Mouse (Mus musculus) adrenal gland, adult 18-20 months (tissue): Measurements from ENCODE around the gene Cav3. TPM values are rescaled to one million over a fixed set of nuclear protein-coding genes. Genes with fewer than 3 reads are reported as not detected.

Source experiments
- DNase-seq, 2 experiments: peaks; one replicate each; pipeline ENCODE4 v3.0.0; 2021 to 2022; ENCODE audit warnings: low spot score in 2 of 2
- long read RNA-seq, 2 experiments: library from polyadenylated mRNA; stranded (forward); transcript quantifications; one replicate each; pipeline ENCODE4 v2.0.0; 2021
- total RNA-seq, 2 experiments: library from RNA; stranded (reverse); gene quantifications; 1 replicate in 1 of 2; 2 replicates in 1 of 2; pipeline ENCODE4 v1.2.3; 2021

Gene Cav3
- not detected for total RNA-seq
- long read RNA-seq, experiment 1: 0 reads
- long read RNA-seq, experiment 2: 0 reads

- DNase-seq: no peak
These were observed at the start of gene Cav3 for GRCm38 (mm10) chr6:112459341-112459749. Gene Cav3 (plus strand): TSS chr6:112459505.

- no peak for DNase-seq
These were observed 40.0 kb upstream of the Cav3 start for GRCm38 (mm10) chr6:112419333-112419732.

DNA sequence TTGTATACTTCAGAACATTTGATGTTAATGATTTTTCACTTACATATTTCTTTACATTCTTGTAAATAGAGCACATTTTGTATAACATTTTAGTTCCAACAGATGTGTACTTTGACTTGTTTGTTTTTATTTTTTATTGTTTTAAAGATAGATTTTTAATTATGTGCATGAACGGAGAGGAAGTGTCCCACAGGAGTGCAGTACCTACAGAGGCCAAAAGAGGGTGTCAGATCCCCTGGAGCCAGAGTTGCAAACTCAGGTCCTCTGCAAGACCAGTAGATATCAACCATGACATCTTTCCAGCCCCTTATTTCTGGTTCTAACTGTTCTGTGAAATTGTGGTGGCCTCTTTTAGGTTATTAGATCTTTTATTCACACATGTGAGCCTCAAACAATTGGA is 38.4 kb upstream of the Cav3 start:
- DNase-seq: no peak

- no peak for DNase-seq
These were observed 35.4 kb upstream of the Cav3 start for GRCm38 (mm10) chr6:112423746-112424501.

DNA sequence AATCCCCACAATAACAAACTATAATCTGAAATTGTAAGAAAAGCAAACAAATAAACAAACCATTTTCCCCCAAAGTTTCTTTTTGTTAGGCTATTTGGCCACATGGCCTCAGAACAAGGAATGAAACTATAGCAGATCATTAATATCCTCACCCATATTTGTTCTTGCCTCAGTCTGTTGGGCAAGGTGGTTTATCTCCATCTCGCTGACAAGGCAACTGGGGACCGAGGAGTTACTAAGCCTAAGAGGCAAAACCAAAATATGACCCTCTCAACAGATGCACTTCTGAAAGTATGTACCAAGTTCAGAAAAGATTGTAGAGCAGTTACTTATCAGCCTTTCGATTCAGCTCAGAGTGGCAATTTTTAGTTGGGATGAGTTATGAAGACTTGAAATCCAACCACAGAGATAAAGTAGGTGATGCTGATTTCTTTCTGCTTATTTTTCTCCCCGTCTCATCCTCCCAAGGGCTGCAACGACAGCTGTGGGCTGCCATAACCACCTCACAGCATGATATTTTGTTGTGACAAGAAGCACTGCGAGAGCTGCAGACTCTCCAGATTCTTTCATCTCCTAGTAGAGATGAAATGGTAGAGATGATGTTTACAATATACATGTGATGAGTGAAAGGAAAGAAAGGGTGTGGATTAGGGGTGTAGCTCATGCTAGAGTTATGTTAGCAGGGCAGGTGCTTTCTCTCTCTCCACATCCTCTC is 33.1 kb upstream of the Cav3 start:
- no peak for DNase-seq

DNA sequence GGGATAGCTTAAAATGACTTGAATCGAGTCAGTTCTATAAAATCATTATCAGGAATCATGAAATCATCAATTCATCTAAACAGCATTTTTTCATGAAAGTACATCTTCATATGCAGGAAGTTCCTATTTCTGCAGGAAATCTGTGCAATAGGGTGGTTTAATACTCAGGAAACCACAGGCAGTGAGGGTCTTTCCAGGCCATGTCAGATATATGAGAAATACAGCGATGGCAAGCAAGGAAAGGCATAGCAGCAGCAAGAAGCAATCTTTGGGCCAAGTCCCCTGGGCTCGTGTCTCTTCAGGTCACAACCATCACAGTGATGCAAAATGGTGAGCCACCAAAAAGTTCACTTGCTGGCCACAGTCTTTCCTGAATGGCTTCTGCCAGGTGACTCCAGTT is 13.6 kb upstream of the Cav3 start:
- DNase-seq: no peak

- DNase-seq: no peak
These were observed 2.2 kb downstream of the Cav3 start for GRCm38 (mm10) chr6:112461459-112461858.

DNA sequence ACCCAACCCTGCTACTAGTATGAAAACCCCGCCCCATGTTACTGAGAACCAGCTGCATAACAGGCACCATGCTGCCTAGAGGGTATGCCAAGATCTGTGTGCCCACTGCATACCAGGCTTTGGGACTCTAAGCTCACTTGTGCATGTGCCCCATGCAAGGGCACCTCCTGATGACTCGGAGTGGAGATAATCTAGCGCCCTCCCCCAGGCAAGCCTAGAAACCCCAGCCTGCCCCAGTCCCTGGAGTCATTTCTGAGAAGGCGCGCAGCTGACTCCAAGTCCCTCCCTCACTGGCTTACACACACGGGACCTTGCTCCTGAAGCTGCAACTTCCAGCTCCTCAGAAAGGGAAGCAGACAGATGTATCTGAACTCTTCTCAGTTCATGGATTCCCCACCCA is 4.0 kb downstream of the Cav3 start:
- no peak for DNase-seq

DNA sequence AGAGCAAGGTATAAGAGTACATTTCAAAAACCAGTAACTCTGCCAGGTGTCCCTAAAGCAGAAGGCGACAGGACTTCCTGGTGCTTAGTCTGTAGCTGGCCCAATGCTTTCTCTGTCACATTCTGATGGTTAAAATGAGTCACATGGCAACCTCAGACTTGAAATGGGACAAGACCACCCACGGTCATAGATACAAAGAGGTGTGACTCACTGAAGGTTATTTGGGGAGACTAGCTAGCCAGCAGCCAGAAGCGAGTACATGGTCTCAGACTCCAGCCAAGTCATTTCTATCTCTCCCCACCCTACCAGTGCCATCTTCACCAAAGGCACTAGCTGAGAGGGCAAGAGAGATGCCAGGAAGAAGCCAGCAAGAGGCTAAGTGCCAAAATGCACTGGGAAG is 6.1 kb downstream of the Cav3 start:
- no peak for DNase-seq

DNA sequence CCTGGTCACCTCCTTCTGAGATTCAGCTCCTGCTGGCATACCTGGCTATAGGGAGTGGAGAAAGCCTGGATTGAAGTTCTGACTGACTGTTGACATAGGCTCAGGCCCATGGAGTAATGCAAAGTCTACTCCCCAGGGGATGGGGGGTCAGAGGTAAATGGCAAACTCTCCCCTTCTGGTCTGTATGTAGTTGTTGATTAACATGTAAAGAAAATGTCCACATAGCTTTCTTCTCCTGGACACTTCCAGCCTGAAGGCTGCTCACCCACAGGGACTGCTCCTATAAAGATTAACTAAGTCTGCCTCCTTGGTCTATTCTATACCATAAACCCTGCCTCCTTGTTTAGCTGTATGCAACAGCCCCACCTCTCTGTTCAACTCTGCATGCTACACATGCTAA is 6.7 kb downstream of the Cav3 start:
- no peak for DNase-seq

DNA sequence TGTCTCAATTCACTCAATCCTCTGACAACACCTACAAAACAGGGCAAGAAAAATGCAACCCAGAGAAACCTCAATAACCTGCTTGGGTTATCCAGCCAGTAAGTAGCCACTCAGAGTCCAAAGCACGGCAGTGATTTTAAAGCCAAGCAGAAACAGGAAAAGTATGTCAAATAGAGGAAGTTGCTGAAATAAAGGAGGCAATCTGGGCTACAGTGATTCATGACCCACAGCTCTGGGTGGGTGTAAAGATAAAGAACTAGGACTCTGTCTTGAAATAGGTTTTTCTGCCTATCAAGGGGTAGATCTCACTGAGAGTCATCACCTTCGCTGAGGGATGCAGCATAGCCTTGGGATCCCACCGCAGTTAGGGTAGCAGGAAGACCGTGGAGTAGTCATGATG is 12.3 kb downstream of the Cav3 start:
- no peak for DNase-seq

GRCm38 (mm10) chr6:112479861-112480260 is 20.6 kb downstream of the Cav3 start:
- DNase-seq: no peak

GRCm38 (mm10) chr6:112484316-112484715 is 25.0 kb downstream of the Cav3 start:
- peak in 1 of 2 experiments; percentile 35 for DNase-seq

GRCm38 (mm10) chr6:112487993-112488392 is 28.7 kb downstream of the Cav3 start:
- DNase-seq: no peak

GRCm38 (mm10) chr6:112488821-112489180 is 29.5 kb downstream of the Cav3 start:
- peak in 1 of 2 experiments; percentile 38 for DNase-seq

- peak in 1 of 2 experiments; percentile 27 for DNase-seq
These were observed 30.0 kb downstream of the Cav3 start for GRCm38 (mm10) chr6:112489181-112489909.

GRCm38 (mm10) chr6:112489910-112490559 is 30.7 kb downstream of the Cav3 start, which contains the start of gene Oxtr:
Gene Oxtr (minus strand): TSS chr6:112489943.
- no peak for DNase-seq

DNA sequence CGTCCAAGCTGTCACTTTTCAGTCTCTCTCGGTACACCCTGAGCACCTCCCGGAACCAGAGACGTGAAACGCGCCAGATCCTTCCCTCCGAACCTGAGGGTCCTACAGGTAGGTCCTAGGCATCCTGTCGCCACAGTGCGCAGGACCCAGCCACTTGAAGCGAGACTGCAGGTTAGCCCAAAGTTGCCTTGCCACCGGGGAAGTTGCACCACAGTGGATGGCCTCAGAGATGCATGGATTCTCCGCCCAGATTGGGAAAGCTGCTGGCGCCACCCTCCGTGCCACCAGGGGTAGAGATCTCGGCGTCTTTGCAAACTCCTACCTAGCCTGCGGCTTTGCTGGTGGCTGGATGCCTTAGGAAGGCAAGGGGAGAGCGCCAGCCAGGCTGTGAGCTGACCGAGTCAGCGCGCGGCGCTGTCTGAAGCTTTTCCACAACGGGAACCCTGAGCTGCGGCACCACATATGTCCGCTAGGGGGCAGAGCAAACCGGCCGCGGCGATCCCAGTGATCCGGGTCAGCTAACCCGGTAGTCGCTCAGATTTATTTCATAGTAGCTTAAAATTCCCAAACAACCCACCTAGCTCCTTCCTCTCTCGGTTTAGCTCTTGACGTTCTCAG is 31.4 kb downstream of the Cav3 start:
- peak; percentile 88 to 91 for DNase-seq

GRCm38 (mm10) chr6:112491521-112491920 is 32.2 kb downstream of the Cav3 start:
- DNase-seq: no peak

GRCm38 (mm10) chr6:112492656-112493055 is 33.4 kb downstream of the Cav3 start:
- DNase-seq: no peak

- no peak for DNase-seq
These were observed 34.1 kb downstream of the Cav3 start for GRCm38 (mm10) chr6:112493371-112493770.
